Mouse (Mus musculus) midbrain, embryonic 12.5 days (tissue): ENCODE measurements at regions not wholly inside any gene's neighbourhood (a gene's known extent, or its start where the extent isn't known, plus 50 kb on each side); places are given as distances from the start of the nearest gene placed in this dataset.

Experiments
- ATAC-seq: fragments of 200-750 bp; cut with Nextera tagmentation; 2 replicates; pipeline ENCODE4 v1.8.0; 2017; ENCODE audit warnings: low read depth, moderate TSS enrichment, moderate library complexity; ENCODE audit not compliant: low FRiP score
- H3K27ac ChIP-seq: fragments of 300-500 bp; sonication (generic); replicated peaks from 2 replicates; pipeline ENCODE4 v1.5.1; 2016; ENCODE audit warnings: mild to moderate bottlenecking
- H3K27me3 ChIP-seq: fragments of 300-500 bp; sonication (generic); 2 replicates; pipeline ENCODE4 v1.6.1; 2016; ENCODE audit warnings: mild to moderate bottlenecking
- H3K36me3 ChIP-seq: fragments of 300-500 bp; sonication (generic); 2 replicates; pipeline ENCODE4 v1.6.1; 2016
- H3K4me1 ChIP-seq: fragments of 300-500 bp; sonication (generic); 2 replicates; pipeline ENCODE4 v1.6.1; 2016
- H3K4me2 ChIP-seq: fragments of 300-500 bp; sonication (generic); replicated peaks from 2 replicates; pipeline ENCODE4 v1.6.1; 2016; ENCODE audit warnings: mild to moderate bottlenecking, moderate library complexity
- H3K4me3 ChIP-seq: fragments of 300-500 bp; sonication (generic); 2 replicates; pipeline ENCODE4 v1.5.1; 2016; ENCODE audit warnings: mild to moderate bottlenecking
- H3K9ac ChIP-seq: fragments of 300-500 bp; sonication (generic); replicated peaks from 2 replicates; pipeline ENCODE4 v1.6.1; 2016; ENCODE audit warnings: mild to moderate bottlenecking, moderate library complexity
- H3K9me3 ChIP-seq: fragments of 300-500 bp; sonication (generic); 2 replicates; pipeline ENCODE4 v1.6.1; 2016; ENCODE audit warnings: mild to moderate bottlenecking
- WGBS: fragments of 180-500 bp; shearing (Covaris S2); methylation state at CpG from one replicate; pipeline ENCODE4 v1.1.7; 2016; 5-methylcytosine and 5-hydroxymethylcytosine counted together

GRCm38 (mm10) chr13:28790381-28790780 is 163.1 kb downstream of the Sox4 start:
- H3K4me3 ChIP-seq = no peak overlapping the region
- ATAC-seq = no peak
- H3K27me3 ChIP-seq = no peaks in the 10 kb centered on the region
- H3K9me3 ChIP-seq = no peaks in the 10 kb centered on the region
- H3K27ac ChIP-seq = peak overlapping the region; percentile 52; the same call in 1 of the 2 replicates
- H3K4me2 ChIP-seq = no peak overlapping the region
- peaks cover 75% of the 10 kb centered on the region for H3K4me1 ChIP-seq
- no peak overlapping the region for H3K9ac ChIP-seq
- H3K36me3 ChIP-seq = no peaks in the 10 kb centered on the region
- 20% methylated on average over 4 of the region's 4 CpGs for WGBS

GRCm38 (mm10) chr13:28787331-28787643 is 166.2 kb downstream of the Sox4 start:
- no peak overlapping the region for H3K9ac ChIP-seq
- peak overlapping the region; percentile 85 for H3K27ac ChIP-seq
- H3K4me2 ChIP-seq = peak overlapping the region; percentile 32
- no peak for ATAC-seq
- H3K4me1 ChIP-seq = peaks cover 65% of the 10 kb centered on the region
- no peaks in the 10 kb centered on the region for H3K9me3 ChIP-seq
- no peaks in the 10 kb centered on the region for H3K27me3 ChIP-seq
- no peaks in the 10 kb centered on the region for H3K36me3 ChIP-seq
- H3K4me3 ChIP-seq = no peak overlapping the region
- WGBS = 20% methylated on average over 3 of the region's 3 CpGs

- Histone ChIP-seq H3K27ac (peak overlapping the region; percentile 85), H3K4me3 (no peak overlapping the region), H3K4me2 (peak overlapping the region; percentile 32), H3K9me3 (no peaks in the 10 kb centered on the region), H3K27me3 (no peaks in the 10 kb centered on the region), H3K9ac (no peak overlapping the region), H3K36me3 (no peaks in the 10 kb centered on the region), H3K4me1 (peaks cover 67% of the 10 kb centered on the region)
- 13% methylated on average over 9 of the region's 9 CpGs for WGBS
- ATAC-seq = peak; percentile 21; the same call in 1 of the 2 replicates
Observed at GRCm38 (mm10) chr13:28786629-28787330, 166.7 kb downstream of the Sox4 start.

GRCm38 (mm10) chr13:28782497-28783246 is 170.8 kb downstream of the Sox4 start:
- no peaks in the 10 kb centered on the region for H3K9me3 ChIP-seq
- peak; percentile 44; the same call in 1 of the 2 replicates for ATAC-seq
- H3K27me3 ChIP-seq = no peaks in the 10 kb centered on the region
- peak overlapping the region; percentile 34 for H3K4me2 ChIP-seq
- H3K36me3 ChIP-seq = no peaks in the 10 kb centered on the region
- H3K27ac ChIP-seq = peak overlapping the region; percentile 92
- WGBS = 11% methylated on average over 10 of the region's 10 CpGs
- H3K4me3 ChIP-seq = no peak overlapping the region
- peak overlapping the region; percentile 31; the same call in 1 of the 2 replicates for H3K9ac ChIP-seq
- H3K4me1 ChIP-seq = peaks cover 67% of the 10 kb centered on the region

GRCm38 (mm10) chr13:28782081-28782480 is 171.4 kb downstream of the Sox4 start:
- no peak overlapping the region for H3K4me3 ChIP-seq
- peaks cover 63% of the 10 kb centered on the region for H3K4me1 ChIP-seq
- H3K27ac ChIP-seq = peak overlapping the region; percentile 92
- peak; percentile 44 for ATAC-seq
- no peaks in the 10 kb centered on the region for H3K36me3 ChIP-seq
- no peaks in the 10 kb centered on the region for H3K9me3 ChIP-seq
- H3K27me3 ChIP-seq = no peaks in the 10 kb centered on the region
- peak overlapping the region; percentile 31; the same call in 1 of the 2 replicates for H3K9ac ChIP-seq
- 7% methylated on average over 5 of the region's 5 CpGs for WGBS
- H3K4me2 ChIP-seq = peak overlapping the region; percentile 34

GRCm38 (mm10) chr13:28781660-28782059 is 171.9 kb downstream of the Sox4 start:
- H3K36me3 ChIP-seq = no peaks in the 10 kb centered on the region
- peak overlapping the region; percentile 31; the same call in 1 of the 2 replicates for H3K9ac ChIP-seq
- WGBS = 7% methylated on average over 5 of the region's 5 CpGs
- no peaks in the 10 kb centered on the region for H3K27me3 ChIP-seq
- peak overlapping the region; percentile 34 for H3K4me2 ChIP-seq
- no peaks in the 10 kb centered on the region for H3K9me3 ChIP-seq
- H3K4me1 ChIP-seq = peaks cover 59% of the 10 kb centered on the region
- H3K4me3 ChIP-seq = no peak overlapping the region
- peak; percentile 48 for ATAC-seq
- peak overlapping the region; percentile 92 for H3K27ac ChIP-seq

- Histone ChIP-seq H3K4me2 (no peak overlapping the region), H3K4me3 (no peak overlapping the region), H3K4me1 (peaks cover 59% of the 10 kb centered on the region), H3K9me3 (no peaks in the 10 kb centered on the region), H3K9ac (no peak overlapping the region), H3K27ac (peak overlapping the region; percentile 42), H3K27me3 (no peaks in the 10 kb centered on the region), H3K36me3 (no peaks in the 10 kb centered on the region)
- 18% methylated on average over 5 of the region's 5 CpGs for WGBS
- ATAC-seq = no peak
Observed at GRCm38 (mm10) chr13:28780462-28780861, 173.1 kb downstream of the Sox4 start.

GRCm38 (mm10) chr13:28775142-28775815 is 178.2 kb downstream of the Sox4 start:
- Histone ChIP-seq H3K4me2 (peak overlapping the region; percentile 22), H3K9me3 (no peaks in the 10 kb centered on the region), H3K4me1 (peaks cover 51% of the 10 kb centered on the region), H3K4me3 (no peak overlapping the region), H3K9ac (no peak overlapping the region), H3K36me3 (no peaks in the 10 kb centered on the region), H3K27ac (peak overlapping the region; percentile 75), H3K27me3 (no peaks in the 10 kb centered on the region)
- peak; percentile 58 for ATAC-seq
- 20% methylated on average over 7 of the region's 7 CpGs for WGBS

GRCm38 (mm10) chr13:28774649-28775048 is 178.9 kb downstream of the Sox4 start:
- no peaks in the 10 kb centered on the region for H3K27me3 ChIP-seq
- peaks cover 50% of the 10 kb centered on the region for H3K4me1 ChIP-seq
- no peak overlapping the region for H3K9ac ChIP-seq
- peak overlapping the region; percentile 22 for H3K4me2 ChIP-seq
- 28% methylated on average over 7 of the region's 7 CpGs for WGBS
- H3K27ac ChIP-seq = peak overlapping the region; percentile 75
- no peak overlapping the region for H3K4me3 ChIP-seq
- peak; percentile 73 for ATAC-seq
- H3K9me3 ChIP-seq = no peaks in the 10 kb centered on the region
- H3K36me3 ChIP-seq = no peaks in the 10 kb centered on the region

GRCm38 (mm10) chr13:28773466-28773865 is 180.0 kb downstream of the Sox4 start:
- H3K27me3 ChIP-seq = no peaks in the 10 kb centered on the region
- no peaks in the 10 kb centered on the region for H3K36me3 ChIP-seq
- H3K9ac ChIP-seq = no peak overlapping the region
- no peak for ATAC-seq
- no peak overlapping the region for H3K4me2 ChIP-seq
- WGBS = 93% methylated on average over 2 of the region's 2 CpGs
- peaks cover 57% of the 10 kb centered on the region for H3K4me1 ChIP-seq
- H3K27ac ChIP-seq = no peak overlapping the region
- no peaks in the 10 kb centered on the region for H3K9me3 ChIP-seq
- H3K4me3 ChIP-seq = no peak overlapping the region

GRCm38 (mm10) chr13:28770531-28770930 is 183.0 kb downstream of the Sox4 start:
- Histone ChIP-seq H3K27me3 (no peaks in the 10 kb centered on the region), H3K4me1 (peaks cover 50% of the 10 kb centered on the region), H3K36me3 (no peaks in the 10 kb centered on the region), H3K27ac (peak overlapping the region; percentile 76), H3K9ac (no peak overlapping the region), H3K9me3 (no peaks in the 10 kb centered on the region), H3K4me2 (0 out of 2 replicates have a peak overlapping the region, but pooled peaks have one; percentile 7), H3K4me3 (no peak overlapping the region)
- no peak for ATAC-seq
- WGBS = 38% methylated on average over 13 of the region's 13 CpGs

GRCm38 (mm10) chr13:28770018-28770417 is 183.5 kb downstream of the Sox4 start:
- H3K4me1 ChIP-seq = peaks cover 44% of the 10 kb centered on the region
- H3K4me3 ChIP-seq = no peak overlapping the region
- no peak overlapping the region for H3K4me2 ChIP-seq
- no peak overlapping the region for H3K9ac ChIP-seq
- no peaks in the 10 kb centered on the region for H3K36me3 ChIP-seq
- no peak for ATAC-seq
- 63% methylated on average over 4 of the region's 4 CpGs for WGBS
- H3K27me3 ChIP-seq = no peaks in the 10 kb centered on the region
- H3K27ac ChIP-seq = peak overlapping the region; percentile 76
- no peaks in the 10 kb centered on the region for H3K9me3 ChIP-seq
